Mouse (Mus musculus): ENCODE results near the gene Rcn3.

DNA sequence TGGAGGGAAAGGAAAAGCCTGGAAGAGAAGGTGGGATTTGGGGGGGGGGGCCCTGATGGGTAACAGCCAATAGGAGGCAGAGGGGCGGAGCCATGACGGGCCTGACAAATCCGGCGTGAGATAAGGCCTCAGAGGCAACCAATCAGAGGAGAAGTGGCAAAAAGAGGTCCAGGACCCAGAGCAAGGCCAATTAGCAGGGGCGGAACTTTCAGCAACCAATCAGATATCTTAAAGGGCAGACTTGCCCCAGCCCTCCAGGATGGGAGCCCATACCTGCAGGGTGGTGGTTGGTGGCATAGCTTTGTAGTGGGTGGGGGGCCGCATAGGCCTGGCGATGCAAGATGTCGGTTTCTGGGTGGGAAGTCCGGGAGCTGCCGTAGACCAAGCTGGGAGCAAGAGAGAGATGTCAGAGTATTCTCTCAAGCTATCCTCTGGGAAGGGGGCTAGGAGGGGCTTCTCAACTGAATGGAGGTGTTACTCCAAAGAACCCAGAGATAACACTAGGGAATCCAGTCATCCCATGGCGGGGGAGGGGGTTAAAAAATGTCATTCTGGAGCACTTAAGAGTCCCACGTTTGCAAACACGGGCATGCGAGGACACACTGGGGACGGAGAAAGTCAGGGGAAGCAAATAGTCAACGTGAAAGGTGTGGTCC, 40.9 kb downstream of the Rcn3 start:
- TF ChIP-seq CTCF (IDR thresholded peaks at IDR 0.05; ENCODE audit: extremely low read depth, insufficient read depth, low read length) (no peak), POLR2A (IDR thresholded peaks at IDR 0.05; ENCODE audit: extremely low read depth, insufficient read depth, low read length) (no peak)

All from cortical plate, adult 2 months (tissue).